In genomic region chr2:166378325-166378724, GRCm38 (mm10) we compare ENCODE assay signal across 24 mouse cellular contexts.
DNase-seq lines count a peak whose midpoint lies in the region; ATAC-seq and TF ChIP-seq lines count a peak whose summit lies in the region.
"Had no signal": no experiment of that assay in that cellular context is flagged by ENCODE, and none has a peak within 500 bp of the region (broad histone marks: within the 10 kb centered on the region; RNA-seq: fewer than 3 reads in every experiment).

No protein-coding gene starts in this region.

- WGBS in hindbrain, embryonic 10.5 days, result 62% methylated on average over 3 of the region's 3 CpGs
- 28% methylated on average over 3 of the region's 3 CpGs for WGBS in hindbrain, embryonic 16.5 days
- 12% methylated on average over 3 of the region's 3 CpGs for WGBS in neural tube, embryonic 14.5 days
- WGBS in neural tube, embryonic 15.5 days, result 15% methylated on average over 3 of the region's 3 CpGs
- WGBS in embryonic facial prominence, embryonic 15.5 days, result 30% methylated on average over 3 of the region's 3 CpGs

- no peak for DNase-seq in hindbrain, embryonic 10.5 days (ENCODE audit: low spot score)
- DNase-seq in left cerebral cortex, postnatal 10 days (ENCODE audit: extremely low spot score in 1 of 2, low spot score in 2 of 2), result no peak
- DNase-seq: cerebellum, adult 11 months; cerebellum, adult 9-11 months; kidney, adult 11 months; kidney, postnatal 36 days; lung, adult 18-20 months; lung, postnatal 10 days; right cerebral cortex, postnatal 4 days; thymus, adult 2 months had no signal

- no peaks in the 10 kb centered on the region for H3K36me3 ChIP-seq in hindbrain, embryonic 10.5 days
- H3K36me3 ChIP-seq in hindbrain, embryonic 16.5 days (ENCODE audit: control insufficient read depth, insufficient read depth, low read length), result no peaks in the 10 kb centered on the region
- H3K36me3 ChIP-seq in neural tube, embryonic 14.5 days (ENCODE audit: control insufficient read depth, insufficient read depth, low read length), result no peaks in the 10 kb centered on the region
- no peaks in the 10 kb centered on the region for H3K36me3 ChIP-seq in neural tube, embryonic 15.5 days
- no peaks in the 10 kb centered on the region for H3K36me3 ChIP-seq in embryonic facial prominence, embryonic 15.5 days
- no peaks in the 10 kb centered on the region for H3K36me3 ChIP-seq in myocyte (ENCODE audit: control insufficient read depth, insufficient read depth)
- H3K36me3 ChIP-seq: kidney, embryonic 15.5 days; liver, embryonic 12.5 days; midbrain, embryonic 10.5 days; neural tube, embryonic 12.5 days; stomach, embryonic 15.5 days had no signal

- no peak overlapping the region for H3K9ac ChIP-seq in hindbrain, embryonic 16.5 days (ENCODE audit: low read depth, low read length)
- H3K9ac ChIP-seq in neural tube, embryonic 14.5 days (replicated peaks; ENCODE audit: low read depth, low read length), result no peak overlapping the region
- no peak overlapping the region for H3K9ac ChIP-seq in neural tube, embryonic 15.5 days (replicated peaks)
- H3K9ac ChIP-seq in embryonic facial prominence, embryonic 15.5 days, result no peak overlapping the region
- H3K9ac ChIP-seq: hindbrain, embryonic 14.5 days; kidney, embryonic 15.5 days; liver, embryonic 12.5 days; neural tube, embryonic 12.5 days; stomach, embryonic 15.5 days had no signal

- H3K4me3 ChIP-seq in hindbrain, embryonic 10.5 days, result no peak overlapping the region
- H3K4me3 ChIP-seq in hindbrain, embryonic 16.5 days (ENCODE audit: low read length), result no peak overlapping the region
- H3K4me3 ChIP-seq in neural tube, embryonic 14.5 days (ENCODE audit: low read depth, low read length), result no peak overlapping the region
- H3K4me3 ChIP-seq in neural tube, embryonic 15.5 days (replicated peaks), result no peak overlapping the region
- H3K4me3 ChIP-seq in embryonic facial prominence, embryonic 15.5 days (replicated peaks), result no peak overlapping the region
- no peak overlapping the region for H3K4me3 ChIP-seq in myocyte
- H3K4me3 ChIP-seq: erythroblast, embryonic 14.5 days; kidney, embryonic 15.5 days; liver, embryonic 12.5 days; midbrain, embryonic 10.5 days; neural tube, embryonic 12.5 days; stomach, embryonic 15.5 days had no signal

- H3K9me3 ChIP-seq in hindbrain, embryonic 10.5 days, result 0 out of 2 replicates have a peak, but pooled peaks cover 4% of the 10 kb centered on the region
- no peaks in the 10 kb centered on the region for H3K9me3 ChIP-seq in hindbrain, embryonic 16.5 days (ENCODE audit: control insufficient read depth, low read length)
- H3K9me3 ChIP-seq in neural tube, embryonic 14.5 days (ENCODE audit: control insufficient read depth, low read length), result no peaks in the 10 kb centered on the region
- H3K9me3 ChIP-seq in neural tube, embryonic 15.5 days (replicated peaks), result no peaks in the 10 kb centered on the region
- H3K9me3 ChIP-seq in embryonic facial prominence, embryonic 15.5 days (replicated peaks), result no peaks in the 10 kb centered on the region
- H3K9me3 ChIP-seq: kidney, embryonic 15.5 days; liver, embryonic 12.5 days; midbrain, embryonic 10.5 days; neural tube, embryonic 12.5 days; stomach, embryonic 15.5 days had no signal

- H3K79me2 ChIP-seq in myocyte (ENCODE audit: control insufficient read depth, insufficient read depth), result no peaks in the 10 kb centered on the region

- H3ac ChIP-seq in myocyte (ENCODE audit: control insufficient read depth, insufficient read length), result no peak overlapping the region

- H3K27me3 ChIP-seq in hindbrain, embryonic 10.5 days (ENCODE audit: insufficient read depth, poor library complexity, severe bottlenecking), result peaks cover 18% of the 10 kb centered on the region; the same call in 1 of the 2 replicates
- H3K27me3 ChIP-seq in hindbrain, embryonic 16.5 days (replicated peaks; ENCODE audit: control insufficient read depth, insufficient read depth, low read length), result peaks cover 5% of the 10 kb centered on the region; the same call in 1 of the 2 replicates
- no peaks in the 10 kb centered on the region for H3K27me3 ChIP-seq in neural tube, embryonic 14.5 days (ENCODE audit: control insufficient read depth, insufficient read depth, low read length)
- H3K27me3 ChIP-seq in neural tube, embryonic 15.5 days (replicated peaks), result peaks cover 5% of the 10 kb centered on the region; the same call in 1 of the 2 replicates
- H3K27me3 ChIP-seq in embryonic facial prominence, embryonic 15.5 days, result no peaks in the 10 kb centered on the region
- no peaks in the 10 kb centered on the region for H3K27me3 ChIP-seq in myocyte (ENCODE audit: control insufficient read depth, insufficient read depth, insufficient read length)
- H3K27me3 ChIP-seq: liver, embryonic 12.5 days; neural tube, embryonic 12.5 days; stomach, embryonic 15.5 days had no signal

- H3K27ac ChIP-seq in hindbrain, embryonic 10.5 days, result peak overlapping the region; percentile 56; the same call in 1 of the 2 replicates
- no peak overlapping the region for H3K27ac ChIP-seq in hindbrain, embryonic 16.5 days (ENCODE audit: low read depth, low read length)
- H3K27ac ChIP-seq in neural tube, embryonic 14.5 days (ENCODE audit: low read depth, low read length), result no peak overlapping the region
- H3K27ac ChIP-seq in neural tube, embryonic 15.5 days (replicated peaks), result no peak overlapping the region
- H3K27ac ChIP-seq in embryonic facial prominence, embryonic 15.5 days (replicated peaks), result no peak overlapping the region
- H3K27ac ChIP-seq: hindbrain, embryonic 14.5 days; kidney, embryonic 15.5 days; liver, embryonic 12.5 days; midbrain, embryonic 10.5 days; neural tube, embryonic 12.5 days; stomach, embryonic 15.5 days had no signal

- ATAC-seq in hindbrain, embryonic 16.5 days, result no peak
- ATAC-seq in neural tube, embryonic 14.5 days (ENCODE audit: low read depth), result peak; percentile 36; the same call in 1 of the 2 replicates
- ATAC-seq in neural tube, embryonic 15.5 days (ENCODE audit: low FRiP score), result no peak
- peak; percentile 7; the same call in 1 of the 2 replicates for ATAC-seq in embryonic facial prominence, embryonic 15.5 days (ENCODE audit: insufficient number of reproducible peaks, low FRiP score, low TSS enrichment, low read depth)
- ATAC-seq in inflammation-experienced regulatory T-cells, adult 6 months, result no peak
- ATAC-seq: liver, embryonic 12.5 days; Patski had no signal

- intact Hi-C loops in left cerebral cortex, postnatal 10 days (cut with DNase I), result no loop called here

- H3K4me2 ChIP-seq in hindbrain, embryonic 16.5 days (ENCODE audit: low read length), result no peak overlapping the region
- no peak overlapping the region for H3K4me2 ChIP-seq in neural tube, embryonic 14.5 days (ENCODE audit: low read depth, low read length)
- no peak overlapping the region for H3K4me2 ChIP-seq in neural tube, embryonic 15.5 days
- H3K4me2 ChIP-seq in embryonic facial prominence, embryonic 15.5 days (replicated peaks), result no peak overlapping the region
- H3K4me2 ChIP-seq in myocyte (ENCODE audit: low read depth), result no peak overlapping the region
- H3K4me2 ChIP-seq: hindbrain, embryonic 14.5 days; kidney, embryonic 15.5 days; liver, embryonic 12.5 days; stomach, embryonic 15.5 days had no signal

- peaks cover 47% of the 10 kb centered on the region for H3K4me1 ChIP-seq in hindbrain, embryonic 10.5 days (replicated peaks)
- H3K4me1 ChIP-seq in hindbrain, embryonic 16.5 days (ENCODE audit: control insufficient read depth, insufficient read depth, low read depth, low read length), result peaks cover 8% of the 10 kb centered on the region
- peaks cover 15% of the 10 kb centered on the region for H3K4me1 ChIP-seq in neural tube, embryonic 14.5 days (ENCODE audit: control insufficient read depth, insufficient read depth, low read length)
- H3K4me1 ChIP-seq in neural tube, embryonic 15.5 days, result peaks cover 22% of the 10 kb centered on the region
- H3K4me1 ChIP-seq in embryonic facial prominence, embryonic 15.5 days, result peaks cover 22% of the 10 kb centered on the region
- H3K4me1 ChIP-seq: liver, embryonic 12.5 days had no signal

- TF ChIP-seq POLR2A in myocyte (IDR thresholded peaks at IDR 0.05; ENCODE audit: insufficient read length, low read depth), result no peak

TF ChIP-seq in myocyte, 11 proteins besides CTCF, POLR2A, EP300 and RAD21:
- no peak for TF ChIP-seq TCF3 (IDR thresholded peaks at IDR 0.05; ENCODE audit: insufficient read length, low read depth)
- TF ChIP-seq TCF12 (IDR thresholded peaks at IDR 0.05; ENCODE audit: insufficient read depth, poor library complexity, severe bottlenecking), result no peak
- peak in 2 of 3 experiments; percentile 6 to 55 for TF ChIP-seq MYOD1 (IDR thresholded peaks at IDR 0.05; ENCODE audit: control insufficient read depth in 1 of 3, insufficient read length in 2 of 3, low read depth in 2 of 3)

Comparison
In these comparisons a context has a peak if more than half of its experiments do, and no peak if none do; other contexts are left out.
1. ATAC-seq: peak in neural tube, embryonic 14.5 days (single experiment) and embryonic facial prominence, embryonic 15.5 days (single experiment); none in hindbrain, embryonic 16.5 days (single experiment), neural tube, embryonic 15.5 days (single experiment) and inflammation-experienced regulatory T-cells, adult 6 months (single experiment).